Mouse (Mus musculus): Measurements from ENCODE around the gene Ppie. TPM values are rescaled to one million over a fixed set of nuclear protein-coding genes. Genes with fewer than 3 reads are reported as not detected.
"Not testable (repeated sequence)": the region's sequence is repeated elsewhere in the genome, so short reads cannot be mapped to it uniquely, and the experiment has no call there.

Gene Ppie
- polyA plus RNA-seq, 1 experiment from 2014 or later: 51.3 TPM

DNA sequence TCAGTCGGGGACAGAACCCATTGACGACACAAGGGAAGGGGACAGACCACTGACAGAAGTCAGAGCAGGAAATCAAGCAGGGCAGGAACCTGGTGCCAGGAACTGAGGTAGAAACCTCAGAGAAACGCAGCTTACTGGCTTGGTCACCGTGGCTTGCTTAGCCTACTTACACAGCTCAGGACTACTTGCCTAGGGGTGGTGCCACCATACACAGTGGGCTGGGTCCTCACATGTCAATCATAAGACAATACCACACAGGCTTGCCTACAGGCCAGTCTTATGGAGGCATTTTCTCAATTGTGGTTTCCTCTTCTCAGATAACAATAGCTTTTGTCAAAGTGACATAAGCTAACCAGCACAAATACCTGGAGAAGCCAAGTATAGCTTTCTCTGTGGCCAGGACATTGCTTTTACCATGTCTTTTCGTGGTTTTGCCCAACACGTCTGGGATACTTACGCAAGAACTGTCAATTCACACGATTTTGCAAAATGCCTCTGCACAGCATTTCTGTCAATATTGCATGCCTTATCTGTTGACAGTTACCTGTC is 27.5 kb downstream of the Ppie start:
- H3K4me1 ChIP-seq: peaks cover 6% of the 10 kb centered on the region; the same call in 1 of the 2 replicates
- H3K4me2 ChIP-seq: no peak overlapping the region
- H3K27ac ChIP-seq (replicated peaks): no peak overlapping the region
- H3K9me3 ChIP-seq: no peaks in the 10 kb centered on the region
- H3K9ac ChIP-seq: no peak overlapping the region
- no peaks in the 10 kb centered on the region for H3K36me3 ChIP-seq
- no peak for ATAC-seq (ENCODE audit: extremely low read depth, insufficient number of reproducible peaks, low FRiP score, low TSS enrichment)
- WGBS: 71% methylated on average over 8 of the region's 8 CpGs
- H3K27me3 ChIP-seq (replicated peaks): peaks cover 62% of the 10 kb centered on the region
- H3K4me3 ChIP-seq: no peak overlapping the region

DNA sequence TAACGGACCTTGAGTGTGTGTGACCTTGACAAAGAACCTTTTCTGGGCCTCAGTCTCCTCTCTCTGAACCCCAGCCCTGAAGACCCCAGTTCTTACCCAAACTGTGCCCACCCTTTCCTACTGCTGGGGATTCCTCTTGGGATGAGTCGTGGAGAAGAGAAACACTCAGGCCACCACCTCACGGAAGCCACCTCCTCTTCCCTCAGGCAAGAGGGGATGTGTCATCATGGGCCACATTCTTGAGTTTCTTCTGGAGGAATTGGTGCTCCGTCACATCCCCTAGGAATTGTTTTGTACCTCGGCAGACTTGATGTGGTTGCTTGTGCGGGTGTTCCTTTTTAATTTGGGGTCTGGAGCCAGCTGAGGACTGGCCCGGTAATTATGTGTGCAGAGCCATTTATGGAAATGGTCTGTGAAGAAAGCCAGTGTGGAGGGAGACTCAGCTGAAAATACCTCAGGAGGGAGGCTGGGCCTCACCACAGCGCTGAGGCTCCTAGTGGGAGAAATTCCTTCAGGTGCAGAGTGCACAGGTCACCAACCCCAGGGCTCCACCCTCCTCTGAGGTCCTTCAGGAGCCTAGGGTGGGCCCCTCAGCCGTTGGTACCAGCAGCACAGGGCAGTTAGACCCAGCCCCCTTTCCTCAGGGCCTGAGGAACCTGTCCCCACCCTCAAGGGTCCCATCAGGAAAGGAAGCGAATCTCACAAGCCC is 28.3 kb downstream of the Ppie start:
- not testable (repeated sequence) for H3K4me1 ChIP-seq; H3K27ac ChIP-seq (replicated peaks); ATAC-seq (ENCODE audit: extremely low read depth, insufficient number of reproducible peaks, low FRiP score, low TSS enrichment); H3K4me3 ChIP-seq; H3K36me3 ChIP-seq; H3K4me2 ChIP-seq; H3K9ac ChIP-seq; H3K9me3 ChIP-seq
- 58% methylated on average over 10 of the region's 10 CpGs for WGBS
- H3K27me3 ChIP-seq (replicated peaks): peaks cover 64% of the 10 kb centered on the region

DNA sequence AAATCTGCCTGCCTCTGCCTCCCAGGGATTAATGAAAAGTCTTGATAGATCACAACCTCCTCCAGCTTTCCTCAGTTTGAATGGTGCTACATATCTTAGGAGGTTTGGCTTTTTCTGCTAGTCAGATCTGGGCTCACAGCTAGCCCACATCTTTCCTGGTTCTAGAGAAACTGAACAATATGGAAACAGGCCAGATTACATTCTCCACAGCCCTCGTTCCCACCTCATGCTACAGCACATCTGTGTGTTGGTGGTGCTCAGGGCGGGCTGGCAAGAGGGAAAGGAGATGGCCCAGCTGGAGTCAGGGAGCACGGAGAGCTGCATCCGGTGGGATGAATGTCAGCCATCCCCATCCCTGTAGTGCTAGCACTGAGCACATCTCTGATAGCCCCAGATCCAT is 29.0 kb downstream of the Ppie start:
- no peak overlapping the region for H3K4me2 ChIP-seq
- H3K9ac ChIP-seq: no peak overlapping the region
- H3K4me3 ChIP-seq: no peak overlapping the region
- ATAC-seq (ENCODE audit: extremely low read depth, insufficient number of reproducible peaks, low FRiP score, low TSS enrichment): no peak
- H3K36me3 ChIP-seq: no peaks in the 10 kb centered on the region
- no peak overlapping the region for H3K27ac ChIP-seq (replicated peaks)
- no peaks in the 10 kb centered on the region for H3K9me3 ChIP-seq
- H3K27me3 ChIP-seq (replicated peaks): peaks cover 65% of the 10 kb centered on the region
- 0 out of 2 replicates have a peak, but pooled peaks cover 2% of the 10 kb centered on the region for H3K4me1 ChIP-seq
- WGBS: 76% methylated on average over 4 of the region's 4 CpGs

DNA sequence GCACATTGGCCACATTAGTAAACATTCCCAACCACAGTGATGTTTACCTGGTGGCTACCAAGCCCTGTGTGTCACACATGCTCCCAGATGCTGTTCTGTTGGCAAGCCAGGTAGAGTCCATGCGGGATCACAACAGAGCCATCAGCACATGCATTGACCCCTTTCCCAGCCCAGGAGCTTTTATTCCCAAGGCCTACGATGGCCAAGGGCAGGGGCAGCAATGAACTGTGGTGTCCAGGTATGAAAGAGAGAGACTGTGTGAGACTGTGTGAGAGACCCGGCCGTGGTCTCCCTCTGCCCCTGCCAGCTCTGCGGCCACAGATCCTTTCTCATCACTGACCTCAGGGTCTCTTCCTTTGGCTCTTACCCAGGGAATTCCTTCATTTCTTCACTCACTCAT is 31.7 kb downstream of the Ppie start:
- 79% methylated on average over 5 of the region's 5 CpGs for WGBS

DNA sequence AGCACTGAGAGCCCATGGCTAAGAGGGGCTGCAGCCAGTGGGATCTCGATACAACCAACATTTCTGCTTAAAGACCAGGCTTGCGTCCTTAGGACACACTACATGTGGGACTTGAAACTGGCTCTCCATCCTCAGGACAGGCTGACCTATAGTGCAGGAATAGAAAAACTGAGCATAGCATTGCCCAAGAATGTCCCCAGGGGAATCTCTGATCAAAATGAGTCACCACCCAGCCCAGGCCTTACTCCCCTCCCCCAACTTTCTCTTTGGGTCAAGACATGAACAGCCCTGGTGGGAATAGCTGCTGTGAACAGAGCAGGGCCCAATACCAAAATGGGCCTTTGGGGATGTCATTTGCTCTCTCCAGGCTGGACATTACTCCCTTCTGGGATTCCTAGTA is 32.9 kb downstream of the Ppie start:
- Histone ChIP-seq H3K4me1 (peaks cover 13% of the 10 kb centered on the region), H3K9me3 (no peaks in the 10 kb centered on the region), H3K36me3 (no peaks in the 10 kb centered on the region), H3K27me3 (replicated peaks) (peaks cover 76% of the 10 kb centered on the region), H3K9ac (no peak overlapping the region), H3K4me2 (no peak overlapping the region), H3K27ac (replicated peaks) (no peak overlapping the region), H3K4me3 (no peak overlapping the region)
- WGBS: 79% methylated on average over 2 of the region's 2 CpGs
- ATAC-seq (ENCODE audit: extremely low read depth, insufficient number of reproducible peaks, low FRiP score, low TSS enrichment): no peak

More for the DNA sequence above, 31.7 kb downstream of the Ppie start:
- H3K9me3 ChIP-seq: no peaks in the 10 kb centered on the region
- H3K4me3 ChIP-seq: no peak overlapping the region
- H3K4me1 ChIP-seq: peaks cover 13% of the 10 kb centered on the region
- no peak overlapping the region for H3K27ac ChIP-seq (replicated peaks)
- ATAC-seq (ENCODE audit: extremely low read depth, insufficient number of reproducible peaks, low FRiP score, low TSS enrichment): no peak
- H3K4me2 ChIP-seq: no peak overlapping the region
- no peaks in the 10 kb centered on the region for H3K36me3 ChIP-seq
- H3K9ac ChIP-seq: no peak overlapping the region
- H3K27me3 ChIP-seq (replicated peaks): peaks cover 74% of the 10 kb centered on the region

DNA sequence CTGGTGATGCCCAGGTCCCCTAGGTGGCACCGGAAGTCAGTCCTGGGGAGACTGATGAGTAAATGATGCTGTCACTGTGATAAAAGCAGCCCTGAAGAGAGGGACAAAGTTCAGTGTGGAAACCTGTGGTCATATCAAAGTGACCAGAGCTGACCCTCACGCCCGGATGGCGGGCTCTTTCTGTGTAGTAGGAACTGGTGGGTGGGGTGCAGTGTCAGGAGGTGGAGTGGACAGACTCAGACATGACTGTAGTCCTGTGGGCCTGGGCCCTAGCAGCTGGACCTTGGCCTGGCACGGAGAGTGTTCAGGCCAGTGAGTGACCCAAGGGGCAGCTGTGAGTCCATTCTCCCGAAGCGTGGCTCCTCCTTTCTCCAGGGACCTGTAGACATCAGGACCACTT is 33.8 kb downstream of the Ppie start:
- H3K4me1 ChIP-seq: peaks cover 11% of the 10 kb centered on the region
- not testable (repeated sequence) for H3K27ac ChIP-seq (replicated peaks); ATAC-seq (ENCODE audit: extremely low read depth, insufficient number of reproducible peaks, low FRiP score, low TSS enrichment); H3K36me3 ChIP-seq; H3K4me2 ChIP-seq; H3K4me3 ChIP-seq; H3K9me3 ChIP-seq; H3K9ac ChIP-seq
- H3K27me3 ChIP-seq (replicated peaks): peaks cover 75% of the 10 kb centered on the region
- WGBS: 72% methylated on average over 7 of the region's 7 CpGs

DNA sequence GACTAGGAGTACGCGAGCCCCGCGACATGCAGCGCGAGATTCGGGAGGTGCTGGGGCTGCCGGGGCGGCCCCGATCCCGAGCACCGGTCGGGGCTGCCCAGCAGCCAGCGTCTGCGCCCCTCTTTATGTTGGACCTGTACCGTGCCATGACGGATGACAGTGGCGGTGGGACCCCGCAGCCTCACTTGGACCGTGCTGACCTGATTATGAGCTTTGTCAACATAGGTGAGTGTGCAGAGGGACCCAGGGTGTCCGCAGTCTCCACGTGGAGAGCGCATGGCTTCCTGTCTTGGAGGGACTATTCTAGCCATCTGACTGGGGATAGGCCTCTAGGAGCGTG is 34.3 kb downstream of the Ppie start:
- H3K9ac ChIP-seq: peak overlapping the region; percentile 34; the same call in 1 of the 2 replicates
- ATAC-seq (ENCODE audit: extremely low read depth, insufficient number of reproducible peaks, low FRiP score, low TSS enrichment): no peak
- 16% methylated on average over 24 of the region's 24 CpGs for WGBS
- peak overlapping the region; percentile 66 for H3K4me2 ChIP-seq
- H3K9me3 ChIP-seq: no peaks in the 10 kb centered on the region
- no peaks in the 10 kb centered on the region for H3K36me3 ChIP-seq
- peaks cover 75% of the 10 kb centered on the region for H3K27me3 ChIP-seq (replicated peaks)
- peak overlapping the region; percentile 43 for H3K4me3 ChIP-seq
- peaks cover 11% of the 10 kb centered on the region for H3K4me1 ChIP-seq
- H3K27ac ChIP-seq (replicated peaks): no peak overlapping the region

DNA sequence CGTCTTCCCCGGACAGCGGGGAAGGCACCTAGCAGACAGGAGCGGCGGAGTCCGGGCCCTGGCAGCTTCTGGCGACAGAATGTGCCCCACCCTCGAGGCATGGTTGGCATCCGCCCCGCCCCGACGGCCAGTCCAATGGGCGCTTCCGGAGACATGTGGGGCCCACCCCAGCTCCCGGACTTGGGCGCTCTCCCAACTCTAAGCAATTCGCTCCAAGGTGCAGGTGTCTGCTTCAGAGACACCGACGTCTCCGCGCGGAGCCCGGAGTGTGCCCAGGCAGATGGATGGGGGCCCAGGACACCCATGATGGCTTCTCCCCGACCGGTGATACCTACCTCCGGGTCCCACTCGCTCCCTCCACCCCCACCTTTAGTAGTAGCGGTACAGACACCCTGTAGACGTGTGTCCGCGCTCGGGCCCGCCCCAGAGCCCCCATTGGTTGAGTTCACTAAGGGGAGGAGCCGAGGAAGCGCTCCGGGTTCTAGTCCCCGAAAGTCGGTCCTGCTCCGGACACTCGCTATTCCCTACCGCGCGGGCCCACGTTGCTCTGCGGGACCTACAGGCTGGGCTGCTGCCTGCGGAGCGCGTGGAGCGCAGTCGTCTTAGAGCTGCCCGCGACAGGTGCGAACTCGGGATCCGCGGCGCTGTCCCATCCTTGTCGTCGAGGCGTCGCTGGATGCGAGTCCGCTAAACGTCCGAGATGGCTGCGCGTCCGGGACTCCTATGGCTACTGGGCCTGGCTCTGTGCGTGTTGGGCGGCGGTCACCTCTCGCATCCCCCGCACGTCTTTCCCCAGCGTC is 34.9 kb downstream of the Ppie start, which contains the start of gene Bmp8b:
Gene Bmp8b, plus strand, starts transcription at position 515 of the 800 bp plus-strand sequence.
- Histone ChIP-seq H3K9ac (peak within 1 kb of the TSS; percentile 34; the same call in 1 of the 2 replicates), H3K27me3 (replicated peaks) (peaks cover 78% of the 10 kb centered on the region), H3K36me3 (no peaks in the 10 kb centered on the region), H3K9me3 (no peaks in the 10 kb centered on the region), H3K27ac (replicated peaks) (no peak within 1 kb of the TSS), H3K4me3 (peak within 1 kb of the TSS; percentile 43), H3K4me1 (peaks cover 11% of the 10 kb centered on the region), H3K4me2 (peak within 1 kb of the TSS; percentile 66)
- ATAC-seq (ENCODE audit: extremely low read depth, insufficient number of reproducible peaks, low FRiP score, low TSS enrichment): no peak
- 4% methylated on average over 75 of the region's 75 CpGs for WGBS

DNA sequence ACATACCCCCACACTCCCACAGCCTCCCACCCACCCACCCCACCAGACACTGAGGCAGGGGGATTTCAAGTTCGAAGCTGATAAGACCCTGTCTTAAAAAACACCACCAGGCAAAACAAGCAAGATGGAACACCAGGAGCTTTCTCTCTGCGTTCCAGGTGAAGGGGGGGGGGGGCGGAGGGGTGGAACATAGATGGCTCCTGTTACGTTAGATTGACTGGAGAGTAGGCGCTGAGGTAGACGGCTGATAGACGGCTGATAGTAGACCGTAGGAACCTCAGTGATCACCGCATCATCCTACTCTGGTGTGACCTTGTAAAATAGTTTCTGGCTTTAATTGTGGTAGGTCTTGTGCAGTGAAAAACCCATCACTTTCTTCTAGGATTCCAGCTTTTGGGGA is 45.9 kb downstream of the Ppie start:
- WGBS: 36% methylated on average over 9 of the region's 9 CpGs
- H3K9me3 ChIP-seq: no peaks in the 10 kb centered on the region
- no peaks in the 10 kb centered on the region for H3K36me3 ChIP-seq
- H3K4me3 ChIP-seq: no peak overlapping the region
- H3K4me1 ChIP-seq: peaks cover 5% of the 10 kb centered on the region; the same call in 1 of the 2 replicates
- H3K27ac ChIP-seq (replicated peaks): no peak overlapping the region
- no peak for ATAC-seq (ENCODE audit: extremely low read depth, insufficient number of reproducible peaks, low FRiP score, low TSS enrichment)
- peaks cover 20% of the 10 kb centered on the region for H3K27me3 ChIP-seq (replicated peaks)
- H3K4me2 ChIP-seq: 0 out of 2 replicates have a peak overlapping the region, but pooled peaks have one; percentile 56
- no peak overlapping the region for H3K9ac ChIP-seq

DNA sequence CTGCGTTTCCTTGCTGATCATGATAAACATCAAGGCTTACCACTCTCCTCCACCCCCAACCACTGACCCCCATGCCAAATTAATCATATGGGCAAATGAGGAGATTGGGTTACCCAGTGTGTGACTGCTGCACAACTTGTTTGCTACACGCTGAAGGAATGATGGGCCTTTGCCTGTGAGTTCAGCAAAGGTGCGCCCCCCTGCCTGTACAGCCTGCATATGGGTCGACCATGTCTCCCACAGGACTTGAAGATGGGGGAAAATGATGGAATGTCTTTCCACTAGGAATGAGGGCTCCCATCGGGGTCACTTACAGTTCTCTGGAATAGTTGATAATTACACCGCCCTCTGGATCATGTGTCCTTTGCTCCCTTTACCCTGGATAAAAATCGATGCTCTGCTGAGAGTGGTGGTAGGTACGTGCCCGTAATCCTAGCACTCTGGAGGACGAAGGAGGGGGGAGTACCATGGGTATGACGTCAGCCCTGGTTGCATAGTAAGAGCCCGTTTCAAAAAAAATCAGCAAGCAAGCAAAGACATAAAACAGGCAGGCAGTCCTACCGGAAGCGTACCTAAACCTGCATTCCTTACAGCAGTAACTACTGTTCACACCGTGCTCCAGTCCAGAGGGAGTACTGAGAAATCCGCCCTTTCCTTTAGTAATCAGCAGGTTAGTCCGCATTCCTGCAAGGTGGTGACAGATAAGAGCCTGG is 46.5 kb downstream of the Ppie start:
- Histone ChIP-seq H3K36me3 (no peaks in the 10 kb centered on the region), H3K9me3 (no peaks in the 10 kb centered on the region), H3K4me1 (peaks cover 5% of the 10 kb centered on the region; the same call in 1 of the 2 replicates), H3K4me3 (peak overlapping the region; percentile 17; the same call in 1 of the 2 replicates), H3K27me3 (replicated peaks) (peaks cover 21% of the 10 kb centered on the region), H3K9ac (peak overlapping the region; percentile 33; the same call in 1 of the 2 replicates), H3K4me2 (peak overlapping the region; percentile 56), H3K27ac (replicated peaks) (no peak overlapping the region)
- ATAC-seq (ENCODE audit: extremely low read depth, insufficient number of reproducible peaks, low FRiP score, low TSS enrichment): no peak
- WGBS: 32% methylated on average over 17 of the region's 17 CpGs

DNA sequence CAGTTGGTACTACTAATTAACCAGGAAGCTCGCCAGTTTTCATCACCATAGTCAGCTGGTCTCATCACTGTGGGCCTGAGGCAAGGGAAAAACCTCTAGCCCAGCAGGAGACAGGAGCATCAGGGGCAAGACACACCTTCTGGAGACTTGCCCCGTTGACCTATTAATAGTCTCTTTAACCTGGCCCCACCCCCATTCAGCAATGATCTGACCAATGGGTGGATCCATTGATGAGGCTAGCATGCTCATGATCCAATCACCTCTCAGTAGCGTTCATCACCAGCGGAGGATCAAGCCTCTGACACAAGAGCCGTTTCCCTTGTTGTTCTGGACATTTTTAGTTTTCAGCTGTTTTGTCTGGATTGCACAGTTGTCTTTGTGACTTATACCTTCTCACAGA is 47.1 kb downstream of the Ppie start:
- Histone ChIP-seq H3K9ac (no peak overlapping the region), H3K27ac (replicated peaks) (no peak overlapping the region), H3K27me3 (replicated peaks) (peaks cover 27% of the 10 kb centered on the region), H3K4me1 (peaks cover 5% of the 10 kb centered on the region; the same call in 1 of the 2 replicates), H3K36me3 (no peaks in the 10 kb centered on the region), H3K4me3 (no peak overlapping the region), H3K9me3 (no peaks in the 10 kb centered on the region), H3K4me2 (no peak overlapping the region)
- no peak for ATAC-seq (ENCODE audit: extremely low read depth, insufficient number of reproducible peaks, low FRiP score, low TSS enrichment)
- WGBS: 61% methylated on average over 5 of the region's 5 CpGs

Measured in heart, embryonic 13.5 days (tissue).